Mouse (Mus musculus) neutrophil, adult 83 days (primary cell): Measurements from ENCODE around the gene Gm17018. TPM values are rescaled to one million over a fixed set of nuclear protein-coding genes. Genes with fewer than 3 reads are reported as not detected.

Experiments used
- total RNA-seq, 2 experiments: library from RNA; stranded (reverse); gene quantifications; one replicate each; pipeline ENCODE4 v1.2.4; 2023

Gm17018 gene
- total RNA-seq, result 10 to 100 TPM in 1 of 2 experiments, 1 to 10 TPM in 1; 5.7 to 10.9 TPM

GRCm38 (mm10) chr19:45560153-45560890 lies at the start of gene Gm17018, which contains the start of gene Poll:
Gm17018 (plus strand) TSS chr19:45560615.
Poll (minus strand) TSS chr19:45560531.

Other genes starting within 250 kb of the Gm17018 start
- gene Btrc, start 196.9 kb upstream of the Gm17018 start, total RNA-seq, result 10 to 100 TPM; 13.8 to 18.3 TPM
- 1 to 10 TPM; 6.1 to 7.5 TPM for gene Poll, start 84 bp upstream of the Gm17018 start, total RNA-seq
- gene Fbxw4, start 99.7 kb downstream of the Gm17018 start, total RNA-seq, result 10 to 100 TPM; 38.4 to 39.0 TPM
- not detected for gene Fgf8, start 182.3 kb downstream of the Gm17018 start, total RNA-seq
- 10 to 100 TPM; 21.7 to 24.5 TPM for gene Npm3, start 189.0 kb downstream of the Gm17018 start, total RNA-seq
- 100 to 1,000 TPM; 157 to 177 TPM for gene Mgea5, start 223.2 kb downstream of the Gm17018 start, total RNA-seq